Mouse (Mus musculus) hindbrain, postnatal 0 days (tissue): ENCODE results near the gene Olfml2b. TPM values are rescaled to one million over a fixed set of nuclear protein-coding genes. Genes with fewer than 3 reads are reported as not detected.

Source experiments
- ATAC-seq: fragments of 200-750 bp; cut with Nextera tagmentation; 2 replicates; pipeline ENCODE4 v1.8.0; 2017; ENCODE audit warnings: mild to moderate bottlenecking, moderate TSS enrichment, moderate library complexity
- DNase-seq: peaks from one replicate; pipeline ENCODE4 v3.0.0-alpha.2; 2015; ENCODE audit warnings: low spot score
- H3K27ac ChIP-seq: fragments of 300-500 bp; sonication (generic); 2 replicates; pipeline ENCODE4 v1.5.1; 2014; ENCODE audit warnings: mild to moderate bottlenecking
- H3K27me3 ChIP-seq: fragments of 300-500 bp; sonication (generic); 2 replicates; pipeline ENCODE4 v1.6.1; 2014; ENCODE audit warnings: low read length, mixed read lengths; ENCODE audit not compliant: insufficient read depth
- H3K36me3 ChIP-seq: fragments of 300-500 bp; sonication (generic); 2 replicates; pipeline ENCODE4 v1.6.1; 2014; ENCODE audit warnings: low read length, mixed read lengths; ENCODE audit not compliant: insufficient read depth
- H3K4me1 ChIP-seq: fragments of 300-500 bp; sonication (generic); 2 replicates; pipeline ENCODE4 v1.6.1; 2014; ENCODE audit warnings: antibody characterized with exemption, low read length, mixed read lengths; ENCODE audit not compliant: insufficient read depth
- H3K4me2 ChIP-seq: fragments of 300-500 bp; sonication (generic); 2 replicates; pipeline ENCODE4 v1.6.1; 2014; ENCODE audit warnings: low read depth, mild to moderate bottlenecking, low read length, moderate library complexity, mixed read lengths
- H3K4me3 ChIP-seq: fragments of 300-500 bp; sonication (generic); 2 replicates; pipeline ENCODE4 v1.5.1; 2014; ENCODE audit warnings: low read length
- H3K9ac ChIP-seq: fragments of 300-500 bp; sonication (generic); replicated peaks from 2 replicates; pipeline ENCODE4 v1.6.1; 2014; ENCODE audit warnings: mild to moderate bottlenecking, low read length, moderate library complexity, mixed read lengths
- H3K9me3 ChIP-seq: fragments of 300-500 bp; sonication (generic); 2 replicates; pipeline ENCODE4 v1.6.1; 2016; ENCODE audit warnings: low read length, mixed read lengths
- CTCF ChIP-seq: IDR thresholded peaks from 2 replicates; pipeline ENCODE4 v1.5.1; 2016; ENCODE audit warnings: antibody characterized with exemption, control low read depth, low read depth
- WGBS: fragments of 180-500 bp; shearing (Covaris S2); extraction: QIAGEN DNeasy Blood & Tissue Kit; methylation state at CpG from one replicate; pipeline ENCODE4 v1.1.7; 2014; 5-methylcytosine and 5-hydroxymethylcytosine counted together
- polyA plus RNA-seq: library from polyadenylated mRNA; unstranded; fragments of >200 nt; fragmentation: Nextera tagmentation; extraction: Ambion mirVana; gene quantifications from 2 replicates; pipeline ENCODE4 v1.2.1, GENCODE M21; 2015
- total RNA-seq: library from RNA; depleted of rRNA; stranded (reverse); fragments of >200 nt; gene quantifications from 2 replicates; pipeline ENCODE4 v1.2.3, GENCODE M21; 2014

The Olfml2b gene
- total and polyA plus RNA-seq, 2 experiments from 2014 or later, result 3.9 to 7.1 TPM

- H3K4me3 ChIP-seq, result no peak overlapping the region
- no peak overlapping the region for H3K9ac ChIP-seq
- no peaks in the 10 kb centered on the region for H3K36me3 ChIP-seq
- no peaks in the 10 kb centered on the region for H3K9me3 ChIP-seq
- H3K27ac ChIP-seq, result no peak overlapping the region
- H3K4me2 ChIP-seq, result 0 out of 2 replicates have a peak overlapping the region, but pooled peaks have one; percentile 5
- peaks cover 7% of the 10 kb centered on the region; the same call in 1 of the 2 replicates for H3K4me1 ChIP-seq
- WGBS, result 74% methylated on average over 9 of the region's 9 CpGs
- ATAC-seq (no peak), DNase-seq (no peak)
- H3K27me3 ChIP-seq, result no peaks in the 10 kb centered on the region
- TF ChIP-seq CTCF, result no peak
Observed at GRCm38 (mm10) chr1:170646606-170647287, 2.4 kb downstream of the Olfml2b start.

- peaks cover 7% of the 10 kb centered on the region; the same call in 1 of the 2 replicates for H3K4me1 ChIP-seq
- no peak overlapping the region for H3K9ac ChIP-seq
- 69% methylated on average over 7 of the region's 7 CpGs for WGBS
- H3K27me3 ChIP-seq, result no peaks in the 10 kb centered on the region
- DNase-seq, result no peak
- no peaks in the 10 kb centered on the region for H3K36me3 ChIP-seq
- H3K4me2 ChIP-seq, result no peak overlapping the region
- H3K4me3 ChIP-seq, result no peak overlapping the region
- H3K9me3 ChIP-seq, result no peaks in the 10 kb centered on the region
- H3K27ac ChIP-seq, result no peak overlapping the region
- TF ChIP-seq CTCF, result no peak
- ATAC-seq, result no peak
Observed at GRCm38 (mm10) chr1:170647381-170647780, 3.0 kb downstream of the Olfml2b start.

GRCm38 (mm10) chr1:170647971-170648514, 3.7 kb downstream of the Olfml2b start:
- Histone ChIP-seq H3K9ac (no peak overlapping the region), H3K4me2 (no peak overlapping the region), H3K27ac (no peak overlapping the region), H3K9me3 (no peaks in the 10 kb centered on the region), H3K36me3 (no peaks in the 10 kb centered on the region), H3K4me1 (peaks cover 7% of the 10 kb centered on the region; the same call in 1 of the 2 replicates), H3K27me3 (no peaks in the 10 kb centered on the region), H3K4me3 (no peak overlapping the region)
- no peak for ATAC-seq
- DNase-seq, result no peak
- 77% methylated on average over 6 of the region's 6 CpGs for WGBS
- no peak for TF ChIP-seq CTCF

DNA sequence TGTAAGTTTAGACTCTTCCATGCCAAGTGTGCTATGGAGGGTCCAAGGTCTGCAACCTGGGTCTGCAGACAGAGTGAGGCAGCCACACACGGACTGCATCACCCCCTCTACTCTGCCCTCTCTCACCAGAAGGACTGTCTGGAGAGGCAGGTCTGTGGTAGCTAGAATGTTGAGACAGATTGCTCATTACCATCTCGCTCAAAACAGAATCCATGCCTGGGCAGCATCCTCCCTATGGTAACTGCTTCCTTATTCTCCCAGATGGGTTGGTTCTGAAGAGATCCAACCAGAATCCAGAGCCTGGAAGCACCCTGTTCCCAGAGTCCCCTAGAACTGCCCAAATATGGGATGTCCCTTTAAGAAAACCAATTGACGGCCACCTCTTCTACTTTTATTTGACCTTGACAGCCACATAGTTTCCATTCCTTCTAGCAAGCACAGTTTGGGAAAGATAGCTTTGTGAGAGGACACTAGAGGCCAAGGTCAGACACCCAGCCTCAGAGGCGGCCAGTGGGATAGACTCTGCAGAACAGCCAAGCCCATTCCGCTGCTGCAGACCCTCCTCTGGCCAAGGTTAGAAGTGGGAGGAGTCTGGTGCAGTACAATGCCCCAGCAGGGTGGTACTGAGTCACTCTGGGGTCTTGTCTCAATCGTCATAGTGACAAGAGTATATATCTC, 6.9 kb downstream of the Olfml2b start:
- no peaks in the 10 kb centered on the region for H3K9me3 ChIP-seq
- ATAC-seq, result no peak
- H3K4me3 ChIP-seq, result no peak overlapping the region
- no peak for TF ChIP-seq CTCF
- peaks cover 10% of the 10 kb centered on the region for H3K4me1 ChIP-seq
- H3K27ac ChIP-seq, result no peak overlapping the region
- DNase-seq, result no peak
- no peaks in the 10 kb centered on the region for H3K36me3 ChIP-seq
- H3K27me3 ChIP-seq, result no peaks in the 10 kb centered on the region
- no peak overlapping the region for H3K9ac ChIP-seq
- H3K4me2 ChIP-seq, result no peak overlapping the region
- WGBS, result 61% methylated on average over 6 of the region's 6 CpGs

DNA sequence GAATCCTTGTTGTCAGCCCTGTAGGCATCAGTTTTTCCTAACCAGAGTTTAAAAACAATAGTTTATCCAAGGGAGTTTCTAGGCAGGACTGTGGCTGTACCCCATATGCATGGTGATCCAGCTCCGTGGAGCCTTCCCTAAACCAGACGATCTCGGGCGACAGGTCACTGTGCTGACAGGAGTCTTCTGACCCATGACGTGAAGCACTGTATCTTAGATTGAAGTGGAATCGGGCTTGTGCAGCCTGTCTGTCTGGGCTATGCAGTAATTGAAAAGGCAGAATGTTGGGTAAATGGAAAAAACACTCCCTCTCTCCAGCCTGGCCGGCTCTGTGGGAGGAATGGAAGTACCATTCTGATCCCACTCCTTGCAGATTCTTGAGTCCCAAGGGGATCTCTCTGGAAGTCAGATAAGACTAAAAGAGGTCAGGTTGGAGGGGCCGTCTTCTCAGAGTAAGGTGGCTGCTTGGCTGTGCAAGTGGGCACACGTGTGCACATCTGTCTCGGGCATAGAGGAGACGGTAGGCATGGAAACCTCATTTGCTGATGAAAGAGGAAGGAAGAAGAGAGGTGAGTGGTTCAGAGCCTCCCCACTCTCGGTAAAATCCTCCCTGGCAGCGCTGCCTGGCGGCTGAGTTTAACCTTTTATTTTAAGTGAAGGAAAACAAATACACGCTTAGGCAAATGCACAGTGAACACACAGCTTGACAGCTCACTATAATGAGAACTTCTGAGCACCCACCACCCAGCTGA, 7.8 kb downstream of the Olfml2b start:
- Histone ChIP-seq H3K9me3 (no peaks in the 10 kb centered on the region), H3K9ac (no peak overlapping the region), H3K27me3 (no peaks in the 10 kb centered on the region), H3K4me1 (peaks cover 3% of the 10 kb centered on the region; the same call in 1 of the 2 replicates), H3K4me3 (no peak overlapping the region), H3K36me3 (no peaks in the 10 kb centered on the region), H3K27ac (no peak overlapping the region), H3K4me2 (no peak overlapping the region)
- TF ChIP-seq CTCF, result no peak
- no peak for DNase-seq
- no peak for ATAC-seq
- 61% methylated on average over 15 of the region's 15 CpGs for WGBS

GRCm38 (mm10) chr1:170655280-170655917, 11.1 kb downstream of the Olfml2b start:
- no peak for TF ChIP-seq CTCF
- ATAC-seq (peak; percentile 84), DNase-seq (peak; percentile 57)
- Histone ChIP-seq H3K4me3 (no peak overlapping the region), H3K27ac (no peak overlapping the region), H3K9ac (no peak overlapping the region), H3K36me3 (no peaks in the 10 kb centered on the region), H3K4me1 (peaks cover 3% of the 10 kb centered on the region; the same call in 1 of the 2 replicates), H3K9me3 (no peaks in the 10 kb centered on the region), H3K27me3 (no peaks in the 10 kb centered on the region), H3K4me2 (no peak overlapping the region)
- 49% methylated on average over 5 of the region's 5 CpGs for WGBS
